ENCODE assay signal across 9 mouse cellular contexts in genomic region chr9:58225915-58226913, GRCm38 (mm10). TPM values are rescaled to one million over a fixed set of nuclear protein-coding genes. Genes with fewer than 3 reads are reported as not detected.
DNase-seq lines count a peak whose midpoint lies in the region; ATAC-seq and TF ChIP-seq lines count a peak whose summit lies in the region.
"Had no signal": no experiment of that assay in that cellular context is flagged by ENCODE, and none has a peak within 500 bp of the region (broad histone marks: within the 10 kb centered on the region; RNA-seq: fewer than 3 reads in every experiment).

No protein-coding gene starts in this region.

- H3K4me3 ChIP-seq in forebrain, embryonic 11.5 days (ENCODE audit: low read depth, low read length) = no peak overlapping the region
- no peak overlapping the region for H3K4me3 ChIP-seq in forebrain, embryonic 16.5 days (replicated peaks; ENCODE audit: low read length)
- no peak overlapping the region for H3K4me3 ChIP-seq in liver, adult 2 months (ENCODE audit: insufficient read depth, low read depth, low read length)
- no peak overlapping the region for H3K4me3 ChIP-seq in spleen, adult 2 months (ENCODE audit: extremely low read depth, insufficient read depth, insufficient read length)
- H3K4me3 ChIP-seq: neural tube, embryonic 12.5 days had no signal

- peak; percentile 72 for DNase-seq in forebrain, embryonic 11.5 days (ENCODE audit: low spot score)
- DNase-seq in ovary, postnatal 14 days (ENCODE audit: low spot score) = peak; percentile 40
- DNase-seq in ovary, postnatal 10 days (ENCODE audit: low spot score) = no peak
- DNase-seq in adrenal gland, postnatal 25 days = peak; percentile 48
- no peak for DNase-seq in liver, adult 2 months (ENCODE audit: extremely low read depth, low read depth, low spot score)
- DNase-seq in spleen, adult 2 months (ENCODE audit: low read depth in 1 of 2, low spot score in 2 of 2) = peak in 1 of 2 experiments; percentile 56

- H3K4me2 ChIP-seq in forebrain, embryonic 11.5 days (ENCODE audit: low read depth, low read length, severe bottlenecking) = no peak overlapping the region
- H3K4me2 ChIP-seq in forebrain, embryonic 16.5 days (ENCODE audit: low read length) = no peak overlapping the region
- H3K4me2 ChIP-seq: neural tube, embryonic 12.5 days had no signal

- TF ChIP-seq CTCF in liver, adult 2 months (IDR thresholded peaks at IDR 0.05; ENCODE audit: low read depth, low read length) = peak; percentile 65
- TF ChIP-seq CTCF in spleen, adult 2 months (IDR thresholded peaks at IDR 0.05; ENCODE audit: extremely low read depth, insufficient read depth, insufficient read length, insufficient replicate concordance) = peak; percentile 52; the same call in 1 of the 2 replicates

- no peaks in the 10 kb centered on the region for H3K79me2 ChIP-seq in liver, adult 2 months (ENCODE audit: control insufficient read depth, insufficient read depth, low read length)

- ATAC-seq in forebrain, embryonic 11.5 days (replicated peaks; ENCODE audit: low FRiP score) = no peak
- no peak for ATAC-seq in forebrain, embryonic 16.5 days
- ATAC-seq in granulocyte monocyte progenitor cell, adult 5-6 weeks (replicated peaks; ENCODE audit: poor library complexity, severe bottlenecking) = peak; percentile 70

- H3K27ac ChIP-seq in forebrain, embryonic 11.5 days (ENCODE audit: low read depth, low read length) = no peak overlapping the region
- no peak overlapping the region for H3K27ac ChIP-seq in forebrain, embryonic 16.5 days (ENCODE audit: low read length)
- no peak overlapping the region for H3K27ac ChIP-seq in liver, adult 2 months (replicated peaks; ENCODE audit: insufficient read depth, low read depth, low read length)
- H3K27ac ChIP-seq in spleen, adult 2 months (ENCODE audit: insufficient read depth, low read length) = no peak overlapping the region
- H3K27ac ChIP-seq: neural tube, embryonic 12.5 days had no signal

- no peak for TF ChIP-seq POLR2A in liver, adult 2 months (IDR thresholded peaks at IDR 0.05; ENCODE audit: extremely low read depth, insufficient read depth, low read length)
- TF ChIP-seq POLR2A in spleen, adult 2 months (IDR thresholded peaks at IDR 0.05; ENCODE audit: low read depth, low read length) = no peak

- H3K9ac ChIP-seq in forebrain, embryonic 11.5 days (ENCODE audit: low read length) = no peak overlapping the region
- no peak overlapping the region for H3K9ac ChIP-seq in forebrain, embryonic 16.5 days (replicated peaks; ENCODE audit: low read depth, low read length)
- no peak overlapping the region for H3K9ac ChIP-seq in liver, adult 2 months (ENCODE audit: low read depth, low read length)
- H3K9ac ChIP-seq: neural tube, embryonic 12.5 days had no signal

- no peaks in the 10 kb centered on the region for H3K27me3 ChIP-seq in forebrain, embryonic 11.5 days (ENCODE audit: control insufficient read depth, insufficient read depth, low read length)
- no peaks in the 10 kb centered on the region for H3K27me3 ChIP-seq in forebrain, embryonic 16.5 days (replicated peaks; ENCODE audit: control insufficient read depth, insufficient read depth, low read length)
- H3K27me3 ChIP-seq in liver, adult 2 months (ENCODE audit: control insufficient read depth, insufficient read depth, low read length) = no peaks in the 10 kb centered on the region
- no peaks in the 10 kb centered on the region for H3K27me3 ChIP-seq in spleen, adult 2 months (ENCODE audit: control insufficient read depth, insufficient read depth, low read length)
- H3K27me3 ChIP-seq: neural tube, embryonic 12.5 days had no signal

- H3K36me3 ChIP-seq in forebrain, embryonic 11.5 days (ENCODE audit: control insufficient read depth, insufficient read depth, low read length) = no peaks in the 10 kb centered on the region
- H3K36me3 ChIP-seq in forebrain, embryonic 16.5 days (ENCODE audit: control insufficient read depth, insufficient read depth) = no peaks in the 10 kb centered on the region
- peaks cover 45% of the 10 kb centered on the region for H3K36me3 ChIP-seq in liver, adult 2 months (ENCODE audit: control insufficient read depth, insufficient read depth, low read length)
- H3K36me3 ChIP-seq in spleen, adult 2 months (ENCODE audit: control insufficient read depth, insufficient read depth, low read length) = peaks cover 70% of the 10 kb centered on the region

- H3K9me3 ChIP-seq in forebrain, embryonic 11.5 days (ENCODE audit: control insufficient read depth, low read length) = no peaks in the 10 kb centered on the region
- no peaks in the 10 kb centered on the region for H3K9me3 ChIP-seq in forebrain, embryonic 16.5 days (ENCODE audit: control insufficient read depth, low read length)
- H3K9me3 ChIP-seq: neural tube, embryonic 12.5 days had no signal

- WGBS in forebrain, embryonic 11.5 days = 62% methylated on average over 9 of the region's 9 CpGs
- WGBS in forebrain, embryonic 16.5 days = 66% methylated on average over 9 of the region's 9 CpGs
- 64% methylated on average over 9 of the region's 9 CpGs for WGBS in liver, adult 2 months
- 48% methylated on average over 9 of the region's 9 CpGs for WGBS in spleen, adult 2 months

- no peaks in the 10 kb centered on the region for H3K4me1 ChIP-seq in forebrain, embryonic 11.5 days (replicated peaks; ENCODE audit: control insufficient read depth, insufficient read depth, low read length)
- no peaks in the 10 kb centered on the region for H3K4me1 ChIP-seq in forebrain, embryonic 16.5 days (replicated peaks; ENCODE audit: control insufficient read depth, insufficient read depth, low read length)
- H3K4me1 ChIP-seq in liver, adult 2 months (ENCODE audit: control insufficient read depth, insufficient read depth, low read length) = peaks cover 1% of the 10 kb centered on the region; the same call in 1 of the 2 replicates
- peaks cover 2% of the 10 kb centered on the region; the same call in 1 of the 2 replicates for H3K4me1 ChIP-seq in spleen, adult 2 months (ENCODE audit: control insufficient read depth, insufficient read depth, insufficient read length)
- H3K4me1 ChIP-seq: neural tube, embryonic 12.5 days had no signal

RNA-seq across cellular contexts. Expression of gene Islr2, which starts 22.1 kb away (rescaled TPM):
- polyA plus RNA-seq in forebrain, embryonic 11.5 days (2014; fragmentation: Nextera tagmentation; extraction: Ambion mirVana) = 18.1 and 21.1 TPM in 2 replicates
- 74.4 and 88.4 TPM in 2 replicates for polyA plus RNA-seq in forebrain, embryonic 16.5 days (2015; fragmentation: Nextera tagmentation; extraction: Ambion mirVana)
- total RNA-seq in adrenal gland, postnatal 25 days (2021) = 0.64 and 1.7 TPM in 2 replicates
- total RNA-seq in granulocyte monocyte progenitor cell, adult 5-6 weeks (2014; fragmentation: Nextera tagmentation) = not detected in 2 replicates
- total RNA-seq in granulocyte monocyte progenitor cell, adult 5-6 weeks (2017) = not detected in 2 replicates
- 0.07 TPM in 1 of 2 replicates, not detected in the other for total RNA-seq in liver, adult 2 months (2014; rRNA removed)
- not detected in 2 replicates for polyA plus RNA-seq in liver, adult 2 months (2012; rRNA removed)
- polyA plus RNA-seq in spleen, adult 2 months (2012; rRNA removed) = 0.28 and 0.67 TPM in 2 replicates

RNA-seq across cellular contexts. Expression of gene Islr, which starts 22.1 kb away (rescaled TPM):
- 9.4 and 11.7 TPM in 2 replicates for polyA plus RNA-seq in forebrain, embryonic 11.5 days (2014; fragmentation: Nextera tagmentation; extraction: Ambion mirVana)
- polyA plus RNA-seq in forebrain, embryonic 16.5 days (2015; fragmentation: Nextera tagmentation; extraction: Ambion mirVana) = 16.8 and 25.5 TPM in 2 replicates
- 10.0 and 13.3 TPM in 2 replicates for total RNA-seq in adrenal gland, postnatal 25 days (2021)
- 0.17 TPM in 1 of 2 replicates, not detected in the other for total RNA-seq in granulocyte monocyte progenitor cell, adult 5-6 weeks (2014; fragmentation: Nextera tagmentation)
- not detected in 2 replicates for total RNA-seq in granulocyte monocyte progenitor cell, adult 5-6 weeks (2017)
- total RNA-seq in liver, adult 2 months (2014; rRNA removed) = 1.4 and 1.5 TPM in 2 replicates
- polyA plus RNA-seq in liver, adult 2 months (2012; rRNA removed) = 6.8 and 7.7 TPM in 2 replicates
- polyA plus RNA-seq in spleen, adult 2 months (2012; rRNA removed) = 21.9 and 27.7 TPM in 2 replicates

RNA-seq across cellular contexts. Expression of gene Pml, which starts 23.4 kb away (rescaled TPM):
- polyA plus RNA-seq in forebrain, embryonic 11.5 days (2014; fragmentation: Nextera tagmentation; extraction: Ambion mirVana) = 13.6 and 13.7 TPM in 2 replicates
- 7.4 and 8.1 TPM in 2 replicates for polyA plus RNA-seq in forebrain, embryonic 16.5 days (2015; fragmentation: Nextera tagmentation; extraction: Ambion mirVana)
- 23.6 and 35.1 TPM in 2 replicates for total RNA-seq in adrenal gland, postnatal 25 days (2021)
- 49.9 and 57.2 TPM in 2 replicates for total RNA-seq in granulocyte monocyte progenitor cell, adult 5-6 weeks (2014; fragmentation: Nextera tagmentation)
- total RNA-seq in granulocyte monocyte progenitor cell, adult 5-6 weeks (2017) = 9.3 and 10.1 TPM in 2 replicates
- 7.4 and 8.9 TPM in 2 replicates for total RNA-seq in liver, adult 2 months (2014; rRNA removed)
- 13.8 and 15.2 TPM in 2 replicates for polyA plus RNA-seq in liver, adult 2 months (2012; rRNA removed)
- polyA plus RNA-seq in spleen, adult 2 months (2012; rRNA removed) = 91.6 and 121 TPM in 2 replicates

RNA-seq across cellular contexts. Expression of gene Stoml1, which starts 26.8 kb away (rescaled TPM):
- 37.6 and 39.4 TPM in 2 replicates for polyA plus RNA-seq in forebrain, embryonic 11.5 days (2014; fragmentation: Nextera tagmentation; extraction: Ambion mirVana)
- 104 and 120 TPM in 2 replicates for polyA plus RNA-seq in forebrain, embryonic 16.5 days (2015; fragmentation: Nextera tagmentation; extraction: Ambion mirVana)
- total RNA-seq in adrenal gland, postnatal 25 days (2021) = 18.2 and 29.6 TPM in 2 replicates
- total RNA-seq in granulocyte monocyte progenitor cell, adult 5-6 weeks (2014; fragmentation: Nextera tagmentation) = 10.4 and 11.6 TPM in 2 replicates
- 6.3 and 17.7 TPM in 2 replicates for total RNA-seq in granulocyte monocyte progenitor cell, adult 5-6 weeks (2017)
- 5.4 and 5.8 TPM in 2 replicates for total RNA-seq in liver, adult 2 months (2014; rRNA removed)
- 7.8 and 8.1 TPM in 2 replicates for polyA plus RNA-seq in liver, adult 2 months (2012; rRNA removed)
- polyA plus RNA-seq in spleen, adult 2 months (2012; rRNA removed) = 55.5 and 63.5 TPM in 2 replicates

Comparison
In these comparisons a context has a peak if more than half of its experiments do, and no peak if none do; other contexts are left out.
1. DNase-seq: peak in forebrain, embryonic 11.5 days (single experiment), ovary, postnatal 14 days (single experiment) and adrenal gland, postnatal 25 days (single experiment); none in ovary, postnatal 10 days (single experiment) and liver, adult 2 months (single experiment).
2. RNA of gene Islr2, which starts 22.1 kb away (polyA plus RNA-seq): 74.4 to 88.4 TPM in forebrain, embryonic 16.5 days and 18.1 to 21.1 TPM in forebrain, embryonic 11.5 days; 0.28 to 0.67 TPM in spleen, adult 2 months and not detected in liver, adult 2 months; every median in the first group is over 10 times any median in the second.